ENCODE assay signal across 8 mouse cellular contexts in genomic region chr10:62508459-62508858, GRCm38 (mm10). TPM values are rescaled to one million over a fixed set of nuclear protein-coding genes. Genes with fewer than 3 reads are reported as not detected.
DNase-seq lines count a peak whose midpoint lies in the region; ATAC-seq and TF ChIP-seq lines count a peak whose summit lies in the region.

No protein-coding gene starts in this region.

- H3K36me3 ChIP-seq in forebrain, embryonic 16.5 days (ENCODE audit: control insufficient read depth, insufficient read depth) = no peaks in the 10 kb centered on the region
- no peaks in the 10 kb centered on the region for H3K36me3 ChIP-seq in hindbrain, embryonic 16.5 days (ENCODE audit: control insufficient read depth, insufficient read depth, low read length)
- no peaks in the 10 kb centered on the region for H3K36me3 ChIP-seq in liver, embryonic 14.5 days (replicated peaks; ENCODE audit: control insufficient read depth, insufficient read depth, low read depth)
- H3K36me3 ChIP-seq in neural tube, embryonic 15.5 days = no peaks in the 10 kb centered on the region

- H3K4me2 ChIP-seq in forebrain, embryonic 16.5 days (ENCODE audit: low read length) = peak overlapping the region; percentile 39
- peak overlapping the region; percentile 63 for H3K4me2 ChIP-seq in hindbrain, embryonic 16.5 days (ENCODE audit: low read length)
- H3K4me2 ChIP-seq in liver, embryonic 14.5 days (ENCODE audit: low read depth) = peak overlapping the region; percentile 81
- H3K4me2 ChIP-seq in neural tube, embryonic 15.5 days = peak overlapping the region; percentile 57

- H3K9me3 ChIP-seq in forebrain, embryonic 16.5 days (ENCODE audit: control insufficient read depth, low read length) = no peaks in the 10 kb centered on the region
- no peaks in the 10 kb centered on the region for H3K9me3 ChIP-seq in hindbrain, embryonic 16.5 days (ENCODE audit: control insufficient read depth, low read length)
- H3K9me3 ChIP-seq in liver, embryonic 14.5 days (ENCODE audit: control insufficient read depth, low read length) = no peaks in the 10 kb centered on the region
- no peaks in the 10 kb centered on the region for H3K9me3 ChIP-seq in neural tube, embryonic 15.5 days (replicated peaks)

- H3K27me3 ChIP-seq in forebrain, embryonic 16.5 days (replicated peaks; ENCODE audit: control insufficient read depth, insufficient read depth, low read length) = peaks cover 2% of the 10 kb centered on the region; the same call in 1 of the 2 replicates
- no peaks in the 10 kb centered on the region; the same call in 1 of the 2 replicates for H3K27me3 ChIP-seq in hindbrain, embryonic 16.5 days (replicated peaks; ENCODE audit: control insufficient read depth, insufficient read depth, low read length)
- no peaks in the 10 kb centered on the region for H3K27me3 ChIP-seq in liver, embryonic 14.5 days (ENCODE audit: control insufficient read depth, insufficient read depth, low read length)
- peaks cover 15% of the 10 kb centered on the region for H3K27me3 ChIP-seq in neural tube, embryonic 15.5 days (replicated peaks)

- peaks cover 3% of the 10 kb centered on the region; the same call in 1 of the 2 replicates for H3K4me1 ChIP-seq in forebrain, embryonic 16.5 days (replicated peaks; ENCODE audit: control insufficient read depth, insufficient read depth, low read length)
- H3K4me1 ChIP-seq in hindbrain, embryonic 16.5 days (ENCODE audit: control insufficient read depth, insufficient read depth, low read depth, low read length) = no peaks in the 10 kb centered on the region
- H3K4me1 ChIP-seq in liver, embryonic 14.5 days (replicated peaks; ENCODE audit: control insufficient read depth in 2 of 2, insufficient read depth in 2 of 2, low read length in 1 of 2) = peaks cover 39 to 48% of the 10 kb centered on the region in 2 experiments
- H3K4me1 ChIP-seq in neural tube, embryonic 15.5 days = peaks cover 5% of the 10 kb centered on the region; the same call in 1 of the 2 replicates

- DNase-seq in urinary bladder, postnatal 14 days (ENCODE audit: low spot score) = peak; percentile 10
- DNase-seq in urinary bladder, adult 2 months (ENCODE audit: low spot score) = no peak
- no peak for DNase-seq in liver, embryonic 14.5 days (ENCODE audit: low read depth in 3 of 3, low spot score in 3 of 3)

- peak overlapping the region; percentile 9; the same call in 1 of the 2 replicates for H3K4me3 ChIP-seq in forebrain, embryonic 16.5 days (replicated peaks; ENCODE audit: low read length)
- peak overlapping the region; percentile 36 for H3K4me3 ChIP-seq in hindbrain, embryonic 16.5 days (ENCODE audit: low read length)
- H3K4me3 ChIP-seq in liver, embryonic 14.5 days (ENCODE audit: insufficient read depth in 1 of 2, low read depth in 2 of 2, low read length in 2 of 2) = peak overlapping the region; percentile 54 to 67
- H3K4me3 ChIP-seq in neural tube, embryonic 15.5 days (replicated peaks) = peak overlapping the region; percentile 28

- TF ChIP-seq CTCF in liver, embryonic 14.5 days (IDR thresholded peaks at IDR 0.05; ENCODE audit: low read depth) = no peak

- H3K9ac ChIP-seq in forebrain, embryonic 16.5 days (replicated peaks; ENCODE audit: low read depth, low read length) = no peak overlapping the region
- peak overlapping the region; percentile 54; the same call in 1 of the 2 replicates for H3K9ac ChIP-seq in hindbrain, embryonic 16.5 days (ENCODE audit: low read depth, low read length)
- peak overlapping the region; percentile 73 for H3K9ac ChIP-seq in liver, embryonic 14.5 days (replicated peaks)
- no peak overlapping the region for H3K9ac ChIP-seq in neural tube, embryonic 15.5 days (replicated peaks)

- ATAC-seq in forebrain, embryonic 16.5 days = no peak
- no peak for ATAC-seq in hindbrain, embryonic 16.5 days
- no peak for ATAC-seq in liver, embryonic 14.5 days (ENCODE audit: insufficient read depth)
- no peak for ATAC-seq in neural tube, embryonic 15.5 days (ENCODE audit: low FRiP score)
- no peak for ATAC-seq in cerebellum, adult (ENCODE audit: insufficient number of reproducible peaks, low FRiP score, low TSS enrichment)
- ATAC-seq in granulocyte monocyte progenitor cell, adult 5-6 weeks (replicated peaks; ENCODE audit: poor library complexity, severe bottlenecking) = no peak

- H3K27ac ChIP-seq in forebrain, embryonic 16.5 days (ENCODE audit: low read length) = no peak overlapping the region
- H3K27ac ChIP-seq in hindbrain, embryonic 16.5 days (ENCODE audit: low read depth, low read length) = 0 out of 2 replicates have a peak overlapping the region, but pooled peaks have one; percentile 29
- no peak overlapping the region for H3K27ac ChIP-seq in liver, embryonic 14.5 days
- H3K27ac ChIP-seq in neural tube, embryonic 15.5 days (replicated peaks) = no peak overlapping the region

- 10% methylated on average over 11 of the region's 11 CpGs for WGBS in forebrain, embryonic 16.5 days
- 9% methylated on average over 11 of the region's 11 CpGs for WGBS in hindbrain, embryonic 16.5 days
- 2% methylated on average over 11 of the region's 11 CpGs for WGBS in liver, embryonic 14.5 days (ENCODE audit: insufficient replicate concordance)
- WGBS in neural tube, embryonic 15.5 days = 10% methylated on average over 11 of the region's 11 CpGs

- no peak for TF ChIP-seq EP300 in liver, embryonic 14.5 days (IDR thresholded peaks at IDR 0.05; ENCODE audit: low read depth)

RNA-seq across cellular contexts. Expression of gene Srgn, which starts 18.8 kb away (rescaled TPM):
- polyA plus RNA-seq in urinary bladder, adult 2 months (2012; rRNA removed) = 20.3 and 24.9 TPM in 2 replicates
- 8.6 and 9.3 TPM in 2 replicates for polyA plus RNA-seq in forebrain, embryonic 16.5 days (2015; fragmentation: Nextera tagmentation; extraction: Ambion mirVana)
- polyA plus RNA-seq in hindbrain, embryonic 16.5 days (2015; fragmentation: Nextera tagmentation; extraction: Ambion mirVana) = 10.0 and 14.0 TPM in 2 replicates
- polyA plus RNA-seq in liver, embryonic 14.5 days (2012; rRNA removed) = 23.3 and 23.7 TPM in 2 replicates
- polyA plus RNA-seq in liver, embryonic 14.5 days (2014; fragmentation: Nextera tagmentation; extraction: Ambion mirVana) = 73.2 and 82.6 TPM in 2 replicates
- 10.1 and 27.5 TPM in 2 replicates for polyA plus RNA-seq in neural tube, embryonic 15.5 days (2015; fragmentation: Nextera tagmentation; extraction: Ambion mirVana)
- 2,018 and 2,531 TPM in 2 replicates for total RNA-seq in granulocyte monocyte progenitor cell, adult 5-6 weeks (2014; fragmentation: Nextera tagmentation)
- 2,281 and 2,967 TPM in 2 replicates for total RNA-seq in granulocyte monocyte progenitor cell, adult 5-6 weeks (2017)

RNA-seq across cellular contexts. Expression of gene Vps26a, which starts 21.9 kb away (rescaled TPM):
- 49.9 and 50.6 TPM in 2 replicates for polyA plus RNA-seq in urinary bladder, adult 2 months (2012; rRNA removed)
- 75.5 and 90.3 TPM in 2 replicates for polyA plus RNA-seq in forebrain, embryonic 16.5 days (2015; fragmentation: Nextera tagmentation; extraction: Ambion mirVana)
- polyA plus RNA-seq in hindbrain, embryonic 16.5 days (2015; fragmentation: Nextera tagmentation; extraction: Ambion mirVana) = 60.5 and 61.1 TPM in 2 replicates
- polyA plus RNA-seq in liver, embryonic 14.5 days (2012; rRNA removed) = 9.1 and 14.7 TPM in 2 replicates
- polyA plus RNA-seq in liver, embryonic 14.5 days (2014; fragmentation: Nextera tagmentation; extraction: Ambion mirVana) = 40.6 and 42.8 TPM in 2 replicates
- 56.4 and 62.4 TPM in 2 replicates for polyA plus RNA-seq in neural tube, embryonic 15.5 days (2015; fragmentation: Nextera tagmentation; extraction: Ambion mirVana)
- 59.0 and 64.1 TPM in 2 replicates for total RNA-seq in granulocyte monocyte progenitor cell, adult 5-6 weeks (2014; fragmentation: Nextera tagmentation)
- total RNA-seq in granulocyte monocyte progenitor cell, adult 5-6 weeks (2017) = 69.8 and 92.6 TPM in 2 replicates

RNA-seq across cellular contexts. Expression of gene Supv3l1, which starts 58.9 kb away (rescaled TPM):
- polyA plus RNA-seq in urinary bladder, adult 2 months (2012; rRNA removed) = 20.0 and 21.3 TPM in 2 replicates
- polyA plus RNA-seq in forebrain, embryonic 16.5 days (2015; fragmentation: Nextera tagmentation; extraction: Ambion mirVana) = 21.7 and 22.7 TPM in 2 replicates
- polyA plus RNA-seq in hindbrain, embryonic 16.5 days (2015; fragmentation: Nextera tagmentation; extraction: Ambion mirVana) = 20.9 and 21.3 TPM in 2 replicates
- 12.6 and 16.4 TPM in 2 replicates for polyA plus RNA-seq in liver, embryonic 14.5 days (2012; rRNA removed)
- 13.5 and 14.4 TPM in 2 replicates for polyA plus RNA-seq in liver, embryonic 14.5 days (2014; fragmentation: Nextera tagmentation; extraction: Ambion mirVana)
- polyA plus RNA-seq in neural tube, embryonic 15.5 days (2015; fragmentation: Nextera tagmentation; extraction: Ambion mirVana) = 19.9 and 20.9 TPM in 2 replicates
- total RNA-seq in granulocyte monocyte progenitor cell, adult 5-6 weeks (2014; fragmentation: Nextera tagmentation) = 48.8 and 53.9 TPM in 2 replicates
- 39.0 and 52.8 TPM in 2 replicates for total RNA-seq in granulocyte monocyte progenitor cell, adult 5-6 weeks (2017)

RNA-seq across cellular contexts. Expression of gene 4930507D05Rik, which starts 59.2 kb away (rescaled TPM):
- 0.06 and 0.08 TPM in 2 replicates for polyA plus RNA-seq in urinary bladder, adult 2 months (2012; rRNA removed)
- 0.81 and 1.1 TPM in 2 replicates for polyA plus RNA-seq in forebrain, embryonic 16.5 days (2015; fragmentation: Nextera tagmentation; extraction: Ambion mirVana)
- polyA plus RNA-seq in hindbrain, embryonic 16.5 days (2015; fragmentation: Nextera tagmentation; extraction: Ambion mirVana) = 1.4 and 1.8 TPM in 2 replicates
- polyA plus RNA-seq in liver, embryonic 14.5 days (2012; rRNA removed) = 0.11 TPM in 2 replicates
- 0.25 TPM in 1 of 2 replicates, not detected in the other for polyA plus RNA-seq in liver, embryonic 14.5 days (2014; fragmentation: Nextera tagmentation; extraction: Ambion mirVana)
- 1.3 and 1.7 TPM in 2 replicates for polyA plus RNA-seq in neural tube, embryonic 15.5 days (2015; fragmentation: Nextera tagmentation; extraction: Ambion mirVana)
- 2.0 and 4.2 TPM in 2 replicates for total RNA-seq in granulocyte monocyte progenitor cell, adult 5-6 weeks (2014; fragmentation: Nextera tagmentation)
- total RNA-seq in granulocyte monocyte progenitor cell, adult 5-6 weeks (2017) = 0.31 and 0.34 TPM in 2 replicates

Comparison
In these comparisons a context has a peak if more than half of its experiments do, and no peak if none do; other contexts are left out.
1. H3K4me3 ChIP-seq: peak in every context shown above with its lines; median percentile 60 in liver, embryonic 14.5 days; 36 in hindbrain, embryonic 16.5 days; 28 in neural tube, embryonic 15.5 days; 9 in forebrain, embryonic 16.5 days.
2. H3K9ac ChIP-seq: peak in hindbrain, embryonic 16.5 days (single experiment) and liver, embryonic 14.5 days (single experiment); none in forebrain, embryonic 16.5 days (single experiment) and neural tube, embryonic 15.5 days (single experiment).
3. Peak in every context shown above with its lines, with median percentiles within 50 percentile points of each other: H3K4me2 ChIP-seq.